Mouse (Mus musculus): ENCODE measurements around the gene Neurod6. TPM values are rescaled to one million over a fixed set of nuclear protein-coding genes. Genes with fewer than 3 reads are reported as not detected.

Gene Neurod6
- polyA plus RNA-seq, 1 experiment from 2014 or later, result 0.46 TPM

Other genes starting within 250 kb of the Neurod6 start
- 2.6 and 3.1 TPM in 2 replicates for gene Adcyap1r1, start 229.3 kb downstream of the Neurod6 start, polyA plus RNA-seq (2014; fragmentation: Nextera tagmentation; extraction: Ambion mirVana)
- not detected in 2 replicates for gene Itprid1, start 155.6 kb upstream of the Neurod6 start, polyA plus RNA-seq (2014; fragmentation: Nextera tagmentation; extraction: Ambion mirVana)